Mouse (Mus musculus) heart, adult 11 months (tissue): ENCODE measurements at regions not wholly inside any gene's neighbourhood (a gene's known extent, or its start where the extent isn't known, plus 50 kb on each side); places are given as distances from the start of the nearest gene placed in this dataset.
"Not testable (repeated sequence)": the region's sequence is repeated elsewhere in the genome, so short reads cannot be mapped to it uniquely, and the experiment has no call there.

Experiments used
- DNase-seq: peaks from one replicate; pipeline ENCODE4 v3.0.0; 2022

- no peak for DNase-seq
Observed at GRCm38 (mm10) chr3:120477232-120477631, 693.0 kb upstream of the Ptbp2 start.

GRCm38 (mm10) chr3:120473645-120474038, 689.4 kb upstream of the Ptbp2 start:
- DNase-seq: no peak

GRCm38 (mm10) chr3:120472687-120473644, 688.7 kb upstream of the Ptbp2 start:
- no peak for DNase-seq

GRCm38 (mm10) chr3:120471878-120472444, 687.7 kb upstream of the Ptbp2 start:
- no peak for DNase-seq

- no peak for DNase-seq
Observed at GRCm38 (mm10) chr3:120468887-120469286, 684.6 kb upstream of the Ptbp2 start.

- DNase-seq: no peak
Observed at GRCm38 (mm10) chr3:120460717-120461116, 676.5 kb upstream of the Ptbp2 start.

- no peak for DNase-seq
Observed at GRCm38 (mm10) chr3:120457912-120458311, 673.6 kb upstream of the Ptbp2 start.

- DNase-seq: no peak
Observed at GRCm38 (mm10) chr3:120441127-120441526, 656.9 kb upstream of the Ptbp2 start.

GRCm38 (mm10) chr3:120430285-120430684, 646.0 kb upstream of the Ptbp2 start:
- DNase-seq: no peak

- DNase-seq: peak; percentile 35
Observed at GRCm38 (mm10) chr3:120416634-120417033, 632.4 kb upstream of the Ptbp2 start.

- DNase-seq: no peak
Observed at GRCm38 (mm10) chr3:120375688-120376289, 591.5 kb upstream of the Ptbp2 start.

GRCm38 (mm10) chr3:120342747-120343377, 558.6 kb upstream of the Ptbp2 start:
- no peak for DNase-seq

GRCm38 (mm10) chr3:120341882-120342281, 557.6 kb upstream of the Ptbp2 start:
- no peak for DNase-seq

- DNase-seq: no peak
Observed at GRCm38 (mm10) chr3:120335843-120336585, 551.7 kb upstream of the Ptbp2 start.

GRCm38 (mm10) chr3:120307042-120307441, 522.8 kb upstream of the Ptbp2 start:
- DNase-seq: not testable (repeated sequence)

- DNase-seq: no peak
Observed at GRCm38 (mm10) chr3:120305608-120306007, 521.3 kb upstream of the Ptbp2 start.
